Mouse (Mus musculus): ENCODE results near the gene Map3k5. TPM values are rescaled to one million over a fixed set of nuclear protein-coding genes. Genes with fewer than 3 reads are reported as not detected.
A peak's percentile ranks its signal among the peaks of the same experiment; 100 is the strongest.

Gene Map3k5
- polyA plus RNA-seq, 1 experiment from 2014 or later, result 2.2 TPM

DNA sequence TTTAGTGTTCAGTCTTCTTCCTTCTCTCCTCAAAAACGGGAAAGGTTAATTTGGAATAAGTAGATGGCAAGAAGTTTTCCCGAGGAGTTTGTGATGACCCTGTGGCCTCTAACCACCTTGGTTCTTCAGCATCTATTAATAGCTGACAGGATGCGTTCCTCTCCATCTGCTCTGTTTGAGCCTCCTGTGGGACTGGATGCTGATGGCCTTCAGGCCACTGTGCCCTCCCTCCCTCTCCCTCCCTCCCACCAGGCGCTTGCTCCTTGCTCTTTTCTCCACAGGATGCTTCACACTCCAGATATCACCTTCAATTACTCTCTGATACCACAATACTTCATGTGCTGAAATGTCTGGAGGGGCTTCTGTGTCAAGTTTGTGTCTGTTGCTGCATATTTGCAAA is 224.5 kb downstream of the Map3k5 start:
- Histone ChIP-seq H3K27ac (no peak overlapping the region), H3K9me3 (replicated peaks; ENCODE audit: low read length) (no peaks in the 10 kb centered on the region), H3K4me3 (replicated peaks; ENCODE audit: low read depth, low read length) (no peak overlapping the region), H3K27me3 (ENCODE audit: insufficient read depth, low read length) (no peaks in the 10 kb centered on the region), H3K36me3 (ENCODE audit: insufficient read depth, low read length) (no peaks in the 10 kb centered on the region), H3K9ac (ENCODE audit: low read depth, low read length) (no peak overlapping the region), H3K4me2 (ENCODE audit: low read length) (no peak overlapping the region), H3K4me1 (replicated peaks; ENCODE audit: insufficient read depth, low read length) (no peaks in the 10 kb centered on the region)
- TF ChIP-seq CTCF (IDR thresholded peaks at IDR 0.05; ENCODE audit: low read depth), result no peak
- 67% methylated on average over 4 of the region's 4 CpGs for WGBS
- ATAC-seq (replicated peaks; ENCODE audit: low FRiP score, low read depth) (no peak), DNase-seq (ENCODE audit: low spot score) (no peak)

DNA sequence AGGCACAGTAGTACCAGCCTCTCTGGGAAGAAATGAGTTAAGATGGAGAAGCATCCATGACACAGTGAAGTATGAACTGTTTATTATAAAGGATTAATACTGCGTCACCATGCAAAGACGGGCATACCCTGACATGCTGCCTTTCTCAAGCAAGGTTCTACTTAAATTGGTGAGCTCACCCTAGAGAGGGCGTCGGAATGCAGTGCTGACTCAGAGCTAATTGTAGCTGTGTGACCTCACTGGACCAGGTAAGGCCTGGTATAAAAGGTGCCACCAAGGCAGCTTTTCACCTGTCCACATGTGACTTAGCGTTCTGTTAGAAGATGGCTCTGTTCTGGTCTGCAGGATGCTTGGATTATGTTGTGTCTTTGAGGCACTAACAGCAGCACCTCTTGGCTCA is 225.0 kb downstream of the Map3k5 start:
- no peak overlapping the region for H3K9ac ChIP-seq (ENCODE audit: low read depth, low read length)
- 92% methylated on average over 5 of the region's 5 CpGs for WGBS
- H3K9me3 ChIP-seq (replicated peaks; ENCODE audit: low read length), result no peaks in the 10 kb centered on the region
- no peaks in the 10 kb centered on the region for H3K27me3 ChIP-seq (ENCODE audit: insufficient read depth, low read length)
- no peak overlapping the region for H3K4me2 ChIP-seq (ENCODE audit: low read length)
- H3K36me3 ChIP-seq (ENCODE audit: insufficient read depth, low read length), result no peaks in the 10 kb centered on the region
- no peaks in the 10 kb centered on the region for H3K4me1 ChIP-seq (replicated peaks; ENCODE audit: insufficient read depth, low read length)
- DNase-seq (ENCODE audit: low spot score), result no peak
- no peak overlapping the region for H3K27ac ChIP-seq
- TF ChIP-seq CTCF (IDR thresholded peaks at IDR 0.05; ENCODE audit: low read depth), result no peak
- H3K4me3 ChIP-seq (replicated peaks; ENCODE audit: low read depth, low read length), result no peak overlapping the region
- no peak for ATAC-seq (replicated peaks; ENCODE audit: low FRiP score, low read depth)

DNA sequence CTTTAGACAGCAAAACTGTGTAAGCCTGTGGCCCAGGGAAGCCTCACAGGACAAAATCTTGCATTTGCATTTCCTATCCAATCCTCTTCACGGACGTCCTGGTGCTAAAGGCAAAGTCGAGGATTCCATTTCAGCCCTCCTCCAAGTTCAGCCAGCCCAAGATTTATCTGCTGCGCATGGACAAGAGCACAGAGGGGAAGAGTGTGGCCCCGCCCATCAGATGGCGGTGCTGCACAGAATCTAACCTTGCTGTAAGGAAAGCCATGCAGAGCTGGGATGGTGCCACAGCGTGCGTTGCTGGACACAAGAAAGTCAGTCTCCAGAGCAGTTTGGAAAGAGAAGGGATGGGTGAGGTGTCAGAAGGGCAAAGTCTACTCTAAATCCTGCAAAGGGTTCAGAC is 226.6 kb downstream of the Map3k5 start:
- ATAC-seq (replicated peaks; ENCODE audit: low FRiP score, low read depth), result no peak; the same call in 1 of the 2 replicates
- Histone ChIP-seq H3K4me1 (replicated peaks; ENCODE audit: insufficient read depth, low read length) (no peaks in the 10 kb centered on the region), H3K9ac (ENCODE audit: low read depth, low read length) (no peak overlapping the region), H3K27ac (no peak overlapping the region), H3K4me3 (replicated peaks; ENCODE audit: low read depth, low read length) (no peak overlapping the region), H3K4me2 (ENCODE audit: low read length) (no peak overlapping the region), H3K36me3 (ENCODE audit: insufficient read depth, low read length) (no peaks in the 10 kb centered on the region), H3K9me3 (replicated peaks; ENCODE audit: low read length) (no peaks in the 10 kb centered on the region), H3K27me3 (ENCODE audit: insufficient read depth, low read length) (no peaks in the 10 kb centered on the region)
- WGBS, result 38% methylated on average over 8 of the region's 8 CpGs
- DNase-seq (ENCODE audit: low spot score), result peak; percentile 53
- no peak for TF ChIP-seq CTCF (IDR thresholded peaks at IDR 0.05; ENCODE audit: low read depth)

DNA sequence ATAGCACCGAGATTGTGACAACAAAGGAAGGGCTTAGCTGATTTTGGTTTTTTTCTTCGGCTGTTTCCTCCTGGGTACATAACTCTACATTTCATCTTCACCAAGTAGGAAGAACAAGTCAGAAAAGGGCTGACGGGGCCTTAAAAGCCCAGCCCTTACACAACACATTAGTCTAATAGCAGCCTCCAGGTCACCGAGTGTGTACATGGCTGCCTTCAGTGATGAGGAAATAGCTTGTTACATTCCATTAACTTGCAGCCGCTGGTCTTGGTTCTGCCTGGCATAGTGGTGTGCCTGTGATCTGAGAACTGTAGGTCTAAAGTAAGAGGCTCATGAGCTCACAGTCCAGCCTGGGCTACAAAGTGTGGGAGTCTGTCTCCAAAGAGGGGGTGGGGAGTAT is 230.5 kb downstream of the Map3k5 start:
- Histone ChIP-seq H3K36me3 (ENCODE audit: insufficient read depth, low read length) (no peaks in the 10 kb centered on the region), H3K27me3 (ENCODE audit: insufficient read depth, low read length) (no peaks in the 10 kb centered on the region), H3K9me3 (replicated peaks; ENCODE audit: low read length) (no peaks in the 10 kb centered on the region), H3K27ac (no peak overlapping the region), H3K9ac (ENCODE audit: low read depth, low read length) (no peak overlapping the region), H3K4me3 (replicated peaks; ENCODE audit: low read depth, low read length) (no peak overlapping the region), H3K4me2 (ENCODE audit: low read length) (no peak overlapping the region), H3K4me1 (replicated peaks; ENCODE audit: insufficient read depth, low read length) (no peaks in the 10 kb centered on the region)
- DNase-seq (ENCODE audit: low spot score) (no peak), ATAC-seq (replicated peaks; ENCODE audit: low FRiP score, low read depth) (no peak)
- no peak for TF ChIP-seq CTCF (IDR thresholded peaks at IDR 0.05; ENCODE audit: low read depth)
- WGBS, result 67% methylated on average over 5 of the region's 5 CpGs

DNA sequence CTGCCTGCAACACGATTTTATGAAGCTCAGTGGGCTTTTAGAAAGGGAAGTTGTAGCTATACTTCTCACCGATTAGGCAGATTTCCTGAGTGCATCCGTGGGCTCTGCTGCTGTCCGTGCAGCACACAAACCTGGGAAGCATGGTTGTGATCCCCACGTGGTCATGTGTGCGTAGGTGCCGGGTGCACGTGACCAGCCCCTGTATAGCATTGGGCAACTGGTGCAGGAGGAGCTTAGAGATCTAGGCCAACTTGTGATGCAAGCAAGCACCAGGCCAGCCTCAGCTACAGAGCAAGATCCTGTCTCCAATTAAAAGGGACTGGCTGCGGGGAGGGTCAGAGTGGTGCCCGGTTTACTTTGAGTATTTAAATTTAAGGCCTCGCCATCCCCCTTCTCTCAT is 232.5 kb downstream of the Map3k5 start:
- no peak for TF ChIP-seq CTCF (IDR thresholded peaks at IDR 0.05; ENCODE audit: low read depth)
- DNase-seq (ENCODE audit: low spot score) (no peak), ATAC-seq (replicated peaks; ENCODE audit: low FRiP score, low read depth) (no peak)
- 77% methylated on average over 11 of the region's 11 CpGs for WGBS
- Histone ChIP-seq H3K9ac (ENCODE audit: low read depth, low read length) (no peak overlapping the region), H3K27me3 (ENCODE audit: insufficient read depth, low read length) (no peaks in the 10 kb centered on the region), H3K9me3 (replicated peaks; ENCODE audit: low read length) (no peaks in the 10 kb centered on the region), H3K4me3 (replicated peaks; ENCODE audit: low read depth, low read length) (no peak overlapping the region), H3K27ac (no peak overlapping the region), H3K36me3 (ENCODE audit: insufficient read depth, low read length) (no peaks in the 10 kb centered on the region), H3K4me1 (replicated peaks; ENCODE audit: insufficient read depth, low read length) (0 out of 2 replicates have a peak, but pooled peaks cover 4% of the 10 kb centered on the region), H3K4me2 (ENCODE audit: low read length) (no peak overlapping the region)

DNA sequence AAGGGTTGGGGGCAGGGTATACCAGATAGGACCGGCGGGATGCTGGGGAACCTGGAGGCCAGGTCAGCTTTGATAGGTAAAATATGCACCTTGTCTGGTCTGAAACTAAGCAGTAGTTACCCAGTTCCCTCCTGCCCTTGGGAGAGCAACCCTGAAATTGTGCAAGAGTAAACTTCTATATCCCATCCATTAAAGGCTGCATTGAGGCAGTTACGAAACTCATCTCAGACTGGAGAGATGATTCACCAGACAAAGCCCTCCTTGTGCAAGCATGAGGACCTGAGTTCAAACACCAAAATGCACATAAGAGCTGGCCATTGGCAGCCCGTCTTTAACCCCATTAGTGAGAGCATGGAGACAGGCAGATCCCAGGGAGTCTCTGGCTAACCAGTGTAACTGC is 233.2 kb downstream of the Map3k5 start:
- DNase-seq (ENCODE audit: low spot score), result no peak
- Histone ChIP-seq H3K9ac (ENCODE audit: low read depth, low read length) (no peak overlapping the region), H3K27me3 (ENCODE audit: insufficient read depth, low read length) (no peaks in the 10 kb centered on the region), H3K36me3 (ENCODE audit: insufficient read depth, low read length) (no peaks in the 10 kb centered on the region), H3K27ac (no peak overlapping the region), H3K9me3 (replicated peaks; ENCODE audit: low read length) (no peaks in the 10 kb centered on the region), H3K4me1 (replicated peaks; ENCODE audit: insufficient read depth, low read length) (0 out of 2 replicates have a peak, but pooled peaks cover 4% of the 10 kb centered on the region), H3K4me2 (ENCODE audit: low read length) (no peak overlapping the region), H3K4me3 (replicated peaks; ENCODE audit: low read depth, low read length) (no peak overlapping the region)
- ATAC-seq (replicated peaks; ENCODE audit: low FRiP score, low read depth), result no peak
- no peak for TF ChIP-seq CTCF (IDR thresholded peaks at IDR 0.05; ENCODE audit: low read depth)
- 91% methylated on average over 4 of the region's 4 CpGs for WGBS

DNA sequence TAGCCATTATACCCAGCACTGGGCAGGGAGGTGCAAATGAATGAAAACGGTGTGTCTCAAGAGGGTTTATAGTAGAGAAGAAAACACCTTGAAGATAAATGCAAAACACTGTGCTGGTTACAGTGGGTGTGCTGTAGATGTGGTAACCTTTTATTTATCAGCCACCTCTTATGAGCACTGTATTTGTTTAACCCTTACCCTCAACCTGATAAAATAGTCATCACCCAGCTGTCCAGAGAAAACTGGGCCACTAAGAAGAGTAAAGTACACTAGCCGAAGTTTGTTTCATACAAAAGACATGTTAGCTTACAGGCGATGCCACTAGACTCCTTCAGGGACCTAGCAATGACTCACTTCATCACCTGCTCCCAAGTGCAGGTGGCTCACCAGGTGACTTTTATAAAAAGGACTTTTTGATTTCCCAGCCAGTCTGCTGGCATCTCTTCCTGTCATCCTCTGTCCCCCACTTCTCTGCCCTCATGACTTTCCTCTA is 235.0 kb downstream of the Map3k5 start:
- DNase-seq (ENCODE audit: low spot score), result no peak
- Histone ChIP-seq H3K9ac (ENCODE audit: low read depth, low read length) (no peak overlapping the region), H3K27me3 (ENCODE audit: insufficient read depth, low read length) (no peaks in the 10 kb centered on the region), H3K27ac (no peak overlapping the region), H3K9me3 (replicated peaks; ENCODE audit: low read length) (no peaks in the 10 kb centered on the region), H3K36me3 (ENCODE audit: insufficient read depth, low read length) (no peaks in the 10 kb centered on the region), H3K4me2 (ENCODE audit: low read length) (no peak overlapping the region), H3K4me3 (replicated peaks; ENCODE audit: low read depth, low read length) (no peak overlapping the region), H3K4me1 (replicated peaks; ENCODE audit: insufficient read depth, low read length) (peaks cover 4% of the 10 kb centered on the region; the same call in 1 of the 2 replicates)
- 91% methylated on average over 3 of the region's 3 CpGs for WGBS
- no peak for TF ChIP-seq CTCF (IDR thresholded peaks at IDR 0.05; ENCODE audit: low read depth)
- no peak for ATAC-seq (replicated peaks; ENCODE audit: low FRiP score, low read depth)

Measured in kidney, postnatal 0 days (tissue).